Mouse (Mus musculus) frontal cortex, postnatal 14 days (tissue): Measurements from ENCODE around the gene Olfr96.
A peak's percentile ranks its signal among the peaks of the same experiment; 100 is the strongest.

Experiments used
- DNase-seq, 2 experiments: peaks; one replicate each; pipeline ENCODE4 v3.0.0; 2022; ENCODE audit warnings: low spot score in 2 of 2

Olfr96 gene

GRCm38 (mm10) chr17:37270702-37271092 lies 50.8 kb downstream of the Olfr96 start:
- DNase-seq = peak in 1 of 2 experiments; percentile 6

DNA sequence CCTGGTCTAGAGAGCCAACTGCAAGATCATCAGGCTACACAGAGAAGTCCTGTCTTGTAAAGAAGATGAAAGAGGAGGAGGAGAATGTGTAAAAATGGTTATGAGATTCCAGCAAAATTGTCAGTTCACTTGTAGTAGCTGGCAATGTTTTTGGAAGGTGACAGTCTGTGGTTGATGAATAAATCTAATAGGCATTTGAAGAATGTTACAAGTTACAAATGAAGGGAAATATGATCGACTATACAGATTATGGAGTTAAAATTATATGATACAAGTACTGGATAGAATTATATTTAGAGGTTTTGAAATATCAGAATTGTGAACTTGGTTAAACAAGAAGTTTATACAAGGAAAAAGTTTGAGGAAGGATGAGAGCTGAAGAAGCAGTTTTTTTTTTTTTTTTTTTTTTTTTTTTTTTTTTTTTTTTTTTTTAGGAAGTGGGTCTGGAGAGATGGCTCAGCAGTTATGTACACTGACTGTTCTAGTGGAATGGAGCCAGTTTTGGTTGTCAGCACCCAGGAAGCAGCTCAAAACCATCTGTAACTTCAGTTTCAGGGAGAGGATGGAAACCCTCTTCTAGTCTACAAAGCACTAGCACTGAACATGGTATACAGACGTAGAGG lies 55.8 kb downstream of the Olfr96 start:
- no peak for DNase-seq
